Mouse (Mus musculus): ENCODE data around the gene Aox4. TPM values are rescaled to one million over a fixed set of nuclear protein-coding genes. Genes with fewer than 3 reads are reported as not detected.

The Aox4 gene
- polyA plus RNA-seq, 1 experiment from 2014 or later = 0.03 TPM

DNA sequence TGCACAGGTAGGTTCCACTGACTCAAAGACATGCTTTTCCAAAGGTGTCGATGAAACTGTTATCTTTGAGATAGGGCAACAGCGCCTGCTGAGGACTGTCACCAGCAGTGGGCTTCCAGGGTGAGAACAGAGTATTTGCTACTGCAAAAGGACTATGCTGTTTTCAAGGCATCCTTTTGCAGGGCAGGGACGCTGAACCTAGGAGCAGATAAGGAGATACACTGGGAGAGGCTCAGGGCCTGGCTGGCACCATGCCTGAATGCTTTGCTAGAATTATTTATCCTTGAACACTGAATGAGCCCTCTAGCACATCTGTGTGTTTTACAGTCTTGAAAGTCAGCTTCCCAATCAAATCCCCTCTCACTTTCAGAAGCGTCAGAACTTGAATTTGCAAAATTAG is 11.8 kb upstream of the Aox4 start:
- Histone ChIP-seq H3K9me3 (replicated peaks; ENCODE audit: low read length) (no peaks in the 10 kb centered on the region), H3K9ac (ENCODE audit: low read depth, low read length) (no peak overlapping the region), H3K27me3 (ENCODE audit: insufficient read depth, low read length) (no peaks in the 10 kb centered on the region), H3K4me1 (replicated peaks; ENCODE audit: insufficient read depth, low read length) (no peaks in the 10 kb centered on the region), H3K36me3 (ENCODE audit: insufficient read depth, low read length) (no peaks in the 10 kb centered on the region), H3K4me3 (replicated peaks; ENCODE audit: low read depth, low read length) (no peak overlapping the region), H3K4me2 (ENCODE audit: low read length) (no peak overlapping the region), H3K27ac (no peak overlapping the region)
- DNase-seq (ENCODE audit: low spot score) (no peak), ATAC-seq (replicated peaks; ENCODE audit: low FRiP score, low read depth) (no peak)
- TF ChIP-seq CTCF (IDR thresholded peaks at IDR 0.05; ENCODE audit: low read depth) = no peak
- WGBS = 83% methylated on average over 4 of the region's 4 CpGs

DNA sequence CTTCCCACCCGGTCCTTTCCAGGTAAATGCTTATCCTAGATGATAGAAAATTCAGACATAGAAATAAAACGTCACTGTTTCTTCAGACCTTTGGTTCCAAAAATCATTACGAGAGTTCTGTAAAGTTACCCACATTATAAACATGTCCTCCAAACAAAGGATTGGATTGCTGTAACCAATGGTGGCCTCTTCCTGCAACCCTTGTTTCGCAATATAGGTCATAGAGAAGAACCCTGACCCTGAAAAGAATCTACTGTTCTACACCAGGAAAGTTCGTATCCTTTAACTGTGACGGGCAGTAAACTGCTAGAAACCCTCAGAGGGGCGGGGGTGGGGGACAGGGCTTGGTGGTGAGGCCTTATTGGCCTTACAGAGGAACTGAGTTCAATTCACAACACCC is 2.6 kb downstream of the Aox4 start:
- WGBS = 74% methylated on average over 7 of the region's 7 CpGs

DNA sequence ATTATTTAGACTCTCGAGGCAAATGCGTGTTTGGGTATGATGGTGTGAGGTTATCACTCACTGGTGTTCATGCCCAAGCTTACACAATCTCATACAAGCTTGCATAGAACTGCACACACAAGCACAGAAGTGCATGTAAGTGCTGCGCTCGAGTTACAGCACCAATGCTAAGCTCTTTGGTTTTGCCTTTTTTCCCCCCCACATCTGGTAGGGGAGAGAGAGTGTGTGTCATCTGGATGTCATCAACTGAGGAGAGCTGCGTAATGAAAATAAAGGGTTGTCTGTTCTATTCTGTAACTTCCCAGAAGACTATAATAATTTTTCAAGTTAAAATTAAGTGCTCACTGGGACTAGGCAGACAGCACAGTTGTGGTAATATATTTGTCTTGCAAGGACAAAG is 3.6 kb downstream of the Aox4 start:
- no peak for TF ChIP-seq CTCF (IDR thresholded peaks at IDR 0.05; ENCODE audit: low read depth)
- ATAC-seq (replicated peaks; ENCODE audit: low FRiP score, low read depth) (no peak), DNase-seq (ENCODE audit: low spot score) (no peak)
- no peaks in the 10 kb centered on the region for H3K27me3 ChIP-seq (ENCODE audit: insufficient read depth, low read length)
- H3K4me3 ChIP-seq (replicated peaks; ENCODE audit: low read depth, low read length) = no peak overlapping the region
- no peak overlapping the region for H3K27ac ChIP-seq
- H3K36me3 ChIP-seq (ENCODE audit: insufficient read depth, low read length) = no peaks in the 10 kb centered on the region
- H3K9ac ChIP-seq (ENCODE audit: low read depth, low read length) = no peak overlapping the region
- 78% methylated on average over 5 of the region's 5 CpGs for WGBS
- no peak overlapping the region for H3K4me2 ChIP-seq (ENCODE audit: low read length)
- no peaks in the 10 kb centered on the region for H3K9me3 ChIP-seq (replicated peaks; ENCODE audit: low read length)
- no peaks in the 10 kb centered on the region for H3K4me1 ChIP-seq (replicated peaks; ENCODE audit: insufficient read depth, low read length)

More for the DNA sequence above, 2.6 kb downstream of the Aox4 start:
- no peak overlapping the region for H3K4me3 ChIP-seq (replicated peaks; ENCODE audit: low read depth, low read length)
- no peaks in the 10 kb centered on the region for H3K4me1 ChIP-seq (replicated peaks; ENCODE audit: insufficient read depth, low read length)
- no peaks in the 10 kb centered on the region for H3K9me3 ChIP-seq (replicated peaks; ENCODE audit: low read length)
- H3K36me3 ChIP-seq (ENCODE audit: insufficient read depth, low read length) = no peaks in the 10 kb centered on the region
- no peak overlapping the region for H3K27ac ChIP-seq
- TF ChIP-seq CTCF (IDR thresholded peaks at IDR 0.05; ENCODE audit: low read depth) = no peak
- H3K4me2 ChIP-seq (ENCODE audit: low read length) = no peak overlapping the region
- no peak for ATAC-seq (replicated peaks; ENCODE audit: low FRiP score, low read depth)
- no peaks in the 10 kb centered on the region for H3K27me3 ChIP-seq (ENCODE audit: insufficient read depth, low read length)
- H3K9ac ChIP-seq (ENCODE audit: low read depth, low read length) = no peak overlapping the region
- no peak for DNase-seq (ENCODE audit: low spot score)

DNA sequence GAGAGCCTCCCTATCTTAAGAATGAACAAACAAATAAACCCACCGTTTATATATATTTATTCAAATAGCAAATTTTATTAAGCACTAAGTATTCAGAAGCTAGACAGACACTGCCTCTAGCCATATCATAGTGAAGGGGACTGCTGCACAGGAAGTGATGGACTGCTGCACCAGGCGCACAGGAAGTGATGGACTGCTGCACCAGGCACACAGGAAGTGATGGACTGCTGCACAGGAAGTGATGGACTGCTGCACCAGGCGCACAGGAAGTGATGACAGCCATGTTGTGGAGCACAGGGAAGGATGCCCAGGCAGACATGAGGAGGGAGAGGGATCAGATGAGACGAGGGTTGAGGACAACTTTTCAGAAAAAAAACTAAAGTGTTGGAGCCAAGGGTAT is 5.2 kb downstream of the Aox4 start:
- WGBS = 90% methylated on average over 4 of the region's 4 CpGs
- H3K36me3 ChIP-seq (ENCODE audit: insufficient read depth, low read length) = no peaks in the 10 kb centered on the region

DNA sequence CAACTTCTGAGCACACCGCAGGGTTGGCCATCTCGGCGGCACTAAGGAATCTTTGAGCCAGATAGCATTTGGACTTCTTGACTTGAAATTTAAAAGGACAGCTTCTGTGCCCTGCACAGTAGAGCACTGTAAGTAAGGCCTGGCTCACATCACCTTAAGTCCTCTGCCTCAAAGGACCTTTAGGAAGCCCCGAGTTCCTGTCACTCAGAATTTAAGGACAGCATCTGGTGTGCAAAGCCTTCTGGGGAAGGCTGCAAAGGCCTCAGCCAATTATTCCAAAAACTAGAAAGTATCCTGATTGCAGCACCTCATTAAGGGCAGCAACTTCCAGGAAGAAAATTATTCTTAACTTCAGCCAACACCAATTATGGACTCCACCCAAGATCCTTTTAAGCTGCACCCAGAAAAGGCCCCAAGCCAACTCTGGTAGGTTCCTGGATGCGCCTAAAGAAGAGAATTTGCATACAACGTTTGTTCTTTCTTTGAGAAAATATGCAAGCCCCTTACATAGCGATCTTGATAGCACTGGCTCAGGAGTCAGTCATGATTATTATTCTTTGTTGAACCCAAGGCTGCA is 5.8 kb downstream of the Aox4 start:
- no peaks in the 10 kb centered on the region for H3K4me1 ChIP-seq (replicated peaks; ENCODE audit: insufficient read depth, low read length)
- DNase-seq (ENCODE audit: low spot score) (no peak), ATAC-seq (replicated peaks; ENCODE audit: low FRiP score, low read depth) (no peak)
- H3K27ac ChIP-seq = no peak overlapping the region
- no peak overlapping the region for H3K9ac ChIP-seq (ENCODE audit: low read depth, low read length)
- 88% methylated on average over 7 of the region's 7 CpGs for WGBS
- no peak overlapping the region for H3K4me3 ChIP-seq (replicated peaks; ENCODE audit: low read depth, low read length)
- TF ChIP-seq CTCF (IDR thresholded peaks at IDR 0.05; ENCODE audit: low read depth) = no peak
- no peaks in the 10 kb centered on the region for H3K36me3 ChIP-seq (ENCODE audit: insufficient read depth, low read length)
- no peak overlapping the region for H3K4me2 ChIP-seq (ENCODE audit: low read length)
- H3K27me3 ChIP-seq (ENCODE audit: insufficient read depth, low read length) = no peaks in the 10 kb centered on the region
- no peaks in the 10 kb centered on the region for H3K9me3 ChIP-seq (replicated peaks; ENCODE audit: low read length)

More for the DNA sequence above, 5.2 kb downstream of the Aox4 start:
- no peaks in the 10 kb centered on the region for H3K9me3 ChIP-seq (replicated peaks; ENCODE audit: low read length)
- no peaks in the 10 kb centered on the region for H3K27me3 ChIP-seq (ENCODE audit: insufficient read depth, low read length)
- no peak overlapping the region for H3K27ac ChIP-seq
- H3K4me2 ChIP-seq (ENCODE audit: low read length) = no peak overlapping the region
- H3K9ac ChIP-seq (ENCODE audit: low read depth, low read length) = no peak overlapping the region
- ATAC-seq (replicated peaks; ENCODE audit: low FRiP score, low read depth) (no peak), DNase-seq (ENCODE audit: low spot score) (no peak)
- no peaks in the 10 kb centered on the region for H3K4me1 ChIP-seq (replicated peaks; ENCODE audit: insufficient read depth, low read length)
- H3K4me3 ChIP-seq (replicated peaks; ENCODE audit: low read depth, low read length) = no peak overlapping the region
- no peak for TF ChIP-seq CTCF (IDR thresholded peaks at IDR 0.05; ENCODE audit: low read depth)

DNA sequence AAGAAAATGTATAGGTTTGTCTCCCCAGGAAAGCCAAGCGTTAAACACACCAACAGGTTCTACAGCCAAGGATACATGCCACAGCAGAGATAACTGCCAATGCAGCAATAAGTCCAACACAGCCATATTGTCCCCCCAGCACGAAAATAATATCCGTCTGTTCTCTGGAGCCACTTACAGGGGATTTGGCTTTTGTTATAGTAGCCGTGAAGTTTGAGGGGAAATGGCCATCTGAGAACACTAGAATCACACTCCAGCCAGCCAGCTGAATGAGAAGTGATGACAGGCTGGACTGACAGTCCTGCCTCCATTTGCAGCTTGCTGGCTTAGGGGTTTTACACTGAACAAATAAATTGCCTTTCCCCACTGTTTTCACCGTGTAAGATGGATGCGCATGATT is 10.9 kb downstream of the Aox4 start:
- no peak overlapping the region for H3K9ac ChIP-seq (ENCODE audit: low read depth, low read length)
- H3K4me1 ChIP-seq (replicated peaks; ENCODE audit: insufficient read depth, low read length) = no peaks in the 10 kb centered on the region
- H3K4me3 ChIP-seq (replicated peaks; ENCODE audit: low read depth, low read length) = no peak overlapping the region
- ATAC-seq (replicated peaks; ENCODE audit: low FRiP score, low read depth) = no peak
- no peak overlapping the region for H3K27ac ChIP-seq
- H3K36me3 ChIP-seq (ENCODE audit: insufficient read depth, low read length) = no peaks in the 10 kb centered on the region
- no peaks in the 10 kb centered on the region for H3K27me3 ChIP-seq (ENCODE audit: insufficient read depth, low read length)
- H3K4me2 ChIP-seq (ENCODE audit: low read length) = no peak overlapping the region
- 81% methylated on average over 6 of the region's 6 CpGs for WGBS
- no peak for TF ChIP-seq CTCF (IDR thresholded peaks at IDR 0.05; ENCODE audit: low read depth)
- DNase-seq (ENCODE audit: low spot score) = no peak
- H3K9me3 ChIP-seq (replicated peaks; ENCODE audit: low read length) = no peaks in the 10 kb centered on the region

DNA sequence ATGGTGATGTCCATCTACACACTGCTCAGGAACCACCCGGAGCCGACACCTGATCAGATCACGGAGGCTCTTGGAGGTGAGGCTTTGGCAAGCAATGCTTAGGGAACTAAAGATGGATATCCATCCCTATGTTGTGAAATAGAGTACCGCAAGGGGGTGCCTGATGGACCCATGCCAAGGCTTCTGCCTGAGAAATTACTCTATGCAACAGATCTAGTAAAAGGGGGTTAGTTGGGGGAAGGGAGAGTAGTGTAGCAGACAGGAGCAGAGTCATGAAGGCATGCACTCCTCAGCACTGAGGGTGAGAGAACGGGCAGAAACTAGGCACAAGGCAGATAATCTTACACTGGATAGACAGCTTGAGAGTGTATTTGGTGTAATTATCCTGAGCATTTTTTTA is 11.7 kb downstream of the Aox4 start:
- Histone ChIP-seq H3K36me3 (ENCODE audit: insufficient read depth, low read length) (no peaks in the 10 kb centered on the region), H3K9me3 (replicated peaks; ENCODE audit: low read length) (no peaks in the 10 kb centered on the region), H3K4me3 (replicated peaks; ENCODE audit: low read depth, low read length) (no peak overlapping the region), H3K27ac (no peak overlapping the region), H3K4me1 (replicated peaks; ENCODE audit: insufficient read depth, low read length) (no peaks in the 10 kb centered on the region), H3K9ac (ENCODE audit: low read depth, low read length) (no peak overlapping the region), H3K27me3 (ENCODE audit: insufficient read depth, low read length) (no peaks in the 10 kb centered on the region), H3K4me2 (ENCODE audit: low read length) (no peak overlapping the region)
- WGBS = 80% methylated on average over 5 of the region's 5 CpGs
- no peak for TF ChIP-seq CTCF (IDR thresholded peaks at IDR 0.05; ENCODE audit: low read depth)
- no peak for DNase-seq (ENCODE audit: low spot score)
- ATAC-seq (replicated peaks; ENCODE audit: low FRiP score, low read depth) = no peak

Data from kidney, postnatal 0 days (tissue).